Mouse (Mus musculus): ENCODE data around the gene Twsg1. TPM values are rescaled to one million over a fixed set of nuclear protein-coding genes. Genes with fewer than 3 reads are reported as not detected.

The Twsg1 gene
- total RNA-seq, 2 experiments from 2014 or later = 25.0 to 29.9 TPM

- no peak for DNase-seq (ENCODE audit: low spot score in 2 of 2)
- H3K27ac ChIP-seq = no peak overlapping the region
Observed at GRCm38 (mm10) chr17:65903826-65904225, 47.2 kb downstream of the Twsg1 start.

DNA sequence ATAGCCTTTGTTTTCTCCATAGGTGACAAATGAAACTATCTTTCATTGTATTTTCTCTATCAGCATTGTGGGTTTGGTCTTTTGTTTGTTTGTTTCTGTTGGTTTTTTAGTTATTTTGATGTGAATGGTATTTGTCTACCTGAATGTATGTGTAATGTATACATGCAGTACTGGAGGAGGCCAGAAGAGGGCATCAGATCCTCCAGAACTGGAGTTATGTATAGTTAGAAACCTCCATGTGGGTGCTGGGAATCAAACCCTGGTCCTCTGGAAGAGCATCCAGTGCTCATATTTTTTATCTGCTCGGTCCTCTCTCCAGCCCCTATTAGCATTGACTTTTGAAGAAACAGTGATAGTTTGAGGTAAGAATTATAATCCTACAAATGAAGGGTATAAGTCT lies 48.0 kb downstream of the Twsg1 start:
- Histone ChIP-seq H3K4me3 (no peak overlapping the region), H3K27ac (no peak overlapping the region)
- TF ChIP-seq CTCF (conservative IDR thresholded peaks at IDR 0.05) = peak; percentile 43
- no peak for DNase-seq (ENCODE audit: low spot score in 2 of 2)

More at GRCm38 (mm10) chr17:65903826-65904225, 47.2 kb downstream of the Twsg1 start:
- H3K4me3 ChIP-seq = no peak overlapping the region
- no peak for TF ChIP-seq CTCF (conservative IDR thresholded peaks at IDR 0.05)

- Histone ChIP-seq H3K27ac (no peak overlapping the region), H3K4me3 (no peak overlapping the region)
- TF ChIP-seq CTCF (conservative IDR thresholded peaks at IDR 0.05) = no peak
- no peak for DNase-seq (ENCODE audit: low spot score in 2 of 2)
Observed at GRCm38 (mm10) chr17:65902281-65902680, 48.7 kb downstream of the Twsg1 start.

DNA sequence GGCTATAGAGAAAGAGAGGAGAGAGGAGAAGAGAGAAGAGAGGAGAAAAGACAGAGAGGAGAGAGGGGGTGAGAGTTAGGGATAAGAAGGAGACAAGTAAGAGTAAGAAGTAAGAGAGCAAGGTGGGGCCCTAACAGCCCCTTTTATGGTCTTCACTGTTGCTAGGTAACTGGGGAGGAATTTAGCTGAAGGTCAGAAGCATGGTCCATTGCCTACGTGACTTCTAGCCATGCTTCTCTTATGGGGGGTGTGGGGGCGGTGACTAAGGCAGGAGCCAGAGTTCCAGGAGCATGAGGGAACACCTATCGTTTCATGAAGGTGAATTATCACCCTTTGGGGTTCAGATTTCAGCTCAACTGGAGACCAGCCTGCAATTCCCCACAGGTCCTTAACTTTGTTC lies 55.0 kb downstream of the Twsg1 start:
- no peak overlapping the region for H3K4me3 ChIP-seq
- no peak for TF ChIP-seq CTCF (conservative IDR thresholded peaks at IDR 0.05)

GRCm38 (mm10) chr17:65889476-65889875 lies 61.5 kb downstream of the Twsg1 start:
- DNase-seq (ENCODE audit: low spot score in 2 of 2) = no peak
- Histone ChIP-seq H3K4me3 (no peak overlapping the region), H3K27ac (no peak overlapping the region)
- TF ChIP-seq CTCF (conservative IDR thresholded peaks at IDR 0.05) = no peak

More for the DNA sequence above, 55.0 kb downstream of the Twsg1 start:
- DNase-seq (ENCODE audit: low spot score in 2 of 2) = no peak
- H3K27ac ChIP-seq = no peak overlapping the region

DNA sequence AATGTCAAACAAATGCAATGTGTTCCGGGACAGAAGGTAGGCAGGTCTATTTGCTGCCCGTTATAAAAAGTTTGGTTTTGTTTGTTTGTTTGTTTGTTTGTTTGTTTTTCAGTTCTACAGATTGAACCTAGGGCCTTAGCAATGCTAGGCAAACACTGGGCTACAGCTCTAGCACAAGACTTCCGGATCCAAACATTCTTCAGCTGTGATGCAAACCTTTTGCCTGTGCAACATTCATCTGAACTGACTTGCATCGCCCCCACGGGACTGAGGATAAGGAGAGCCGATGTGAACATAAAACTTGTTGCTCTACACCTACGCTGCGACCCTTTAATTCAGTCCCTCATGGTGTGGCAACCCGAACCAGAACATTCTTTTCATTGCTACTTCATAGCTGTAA lies 64.5 kb downstream of the Twsg1 start:
- no peak for DNase-seq (ENCODE audit: low spot score in 2 of 2)
- no peak for TF ChIP-seq CTCF (conservative IDR thresholded peaks at IDR 0.05)
- peak overlapping the region; percentile 92 for H3K27ac ChIP-seq
- peak overlapping the region; percentile 93 for H3K4me3 ChIP-seq

- H3K27ac ChIP-seq = peak within 1 kb of the TSS; percentile 93
- TF ChIP-seq CTCF (conservative IDR thresholded peaks at IDR 0.05) = no peak
- peak; percentile 26 to 44 for DNase-seq (ENCODE audit: low spot score in 2 of 2)
Observed at GRCm38 (mm10) chr17:65885697-65886529, 65.1 kb downstream of the Twsg1 start, which contains the start of gene Ralbp1. Ralbp1 (minus strand) TSS chr17:65885798.

GRCm38 (mm10) chr17:65885398-65885696 lies 65.7 kb downstream of the Twsg1 start:
- Histone ChIP-seq H3K27ac (peak overlapping the region; percentile 92), H3K4me3 (peak overlapping the region; percentile 93)
- no peak for DNase-seq (ENCODE audit: low spot score in 2 of 2)
- TF ChIP-seq CTCF (conservative IDR thresholded peaks at IDR 0.05) = no peak

More at GRCm38 (mm10) chr17:65885697-65886529, 65.1 kb downstream of the Twsg1 start, which contains the start of gene Ralbp1:
- H3K4me3 ChIP-seq = peak within 1 kb of the TSS; percentile 93

GRCm38 (mm10) chr17:65884691-65885397 lies 66.2 kb downstream of the Twsg1 start:
- Histone ChIP-seq H3K4me3 (peak overlapping the region; percentile 93), H3K27ac (peak overlapping the region; percentile 93)
- peak; percentile 99 to 100 for DNase-seq (ENCODE audit: low spot score in 2 of 2)
- TF ChIP-seq CTCF (conservative IDR thresholded peaks at IDR 0.05) = no peak

DNA sequence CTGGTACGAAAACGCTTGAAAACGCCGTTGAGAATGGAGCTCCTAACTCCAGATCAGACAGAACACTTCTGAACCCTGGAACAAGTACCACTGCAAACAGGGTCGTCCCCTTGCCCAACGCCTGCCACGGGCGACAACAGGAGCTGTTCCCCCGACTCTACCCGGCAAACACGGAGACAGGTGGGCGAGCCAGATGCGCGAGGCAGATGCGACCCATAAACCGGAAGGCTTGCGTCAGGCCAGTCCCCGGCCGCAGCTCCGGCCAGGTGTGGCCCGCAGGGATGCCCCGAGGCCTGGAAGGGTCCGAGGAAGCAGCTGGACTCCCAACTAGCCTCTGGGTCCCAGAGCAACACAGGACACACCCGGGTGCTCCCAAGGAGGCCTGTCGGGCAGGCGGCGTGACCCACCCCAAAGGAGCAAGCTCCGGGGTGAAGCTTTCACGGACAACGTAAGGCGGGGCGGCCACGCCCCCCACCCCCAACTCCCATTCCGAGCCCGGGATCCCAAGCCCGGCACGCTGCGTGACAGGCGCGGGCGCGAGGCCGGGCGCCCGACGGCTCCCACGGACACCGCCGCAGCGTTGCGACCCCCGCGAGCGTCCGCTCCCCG lies 66.9 kb downstream of the Twsg1 start:
- H3K4me3 ChIP-seq = peak overlapping the region; percentile 93
- TF ChIP-seq CTCF (conservative IDR thresholded peaks at IDR 0.05) = no peak
- DNase-seq (ENCODE audit: low spot score in 2 of 2) = peak in 1 of 2 experiments; percentile 36
- H3K27ac ChIP-seq = peak overlapping the region; percentile 93

- DNase-seq (ENCODE audit: low spot score in 2 of 2) = no peak
- TF ChIP-seq CTCF (conservative IDR thresholded peaks at IDR 0.05) = no peak
- no peak overlapping the region for H3K27ac ChIP-seq
Observed at GRCm38 (mm10) chr17:65877026-65877425, 74.0 kb downstream of the Twsg1 start.

DNA sequence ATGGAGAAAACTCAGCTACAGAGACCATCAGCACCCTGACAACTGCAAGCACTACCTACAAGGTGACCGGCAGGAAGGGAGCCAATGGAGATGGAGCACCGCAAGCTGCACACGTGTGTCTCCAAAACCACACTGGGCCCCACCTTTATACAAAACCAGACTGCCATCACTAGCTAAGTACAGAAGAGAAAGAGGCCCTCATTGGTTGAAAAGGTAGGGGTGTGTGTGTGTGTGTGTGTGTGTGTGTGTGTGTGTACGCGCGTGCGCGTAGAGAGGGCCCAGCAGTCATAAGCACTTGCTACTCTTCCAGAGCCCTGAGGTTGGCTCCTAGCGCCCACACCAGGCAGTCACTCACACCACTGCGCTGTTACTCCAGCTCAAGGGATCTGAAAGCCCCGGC lies 77.2 kb downstream of the Twsg1 start:
- no peak overlapping the region for H3K4me3 ChIP-seq
- no peak for DNase-seq (ENCODE audit: low spot score in 2 of 2)
- TF ChIP-seq CTCF (conservative IDR thresholded peaks at IDR 0.05) = no peak
- H3K27ac ChIP-seq = no peak overlapping the region

More at GRCm38 (mm10) chr17:65877026-65877425, 74.0 kb downstream of the Twsg1 start:
- H3K4me3 ChIP-seq = no peak overlapping the region

GRCm38 (mm10) chr17:65873156-65873555 lies 77.9 kb downstream of the Twsg1 start:
- TF ChIP-seq CTCF (conservative IDR thresholded peaks at IDR 0.05) = no peak
- no peak for DNase-seq (ENCODE audit: low spot score in 2 of 2)
- Histone ChIP-seq H3K27ac (no peak overlapping the region), H3K4me3 (no peak overlapping the region)

Data from layer of hippocampus, adult 2 months (tissue).